Mouse (Mus musculus) c-Kit-positive CD71-positive TER-119-negative erythroid progenitor cells, embryonic 14.5 days (primary cell): ENCODE measurements around the gene Chic1.
A peak's percentile ranks its signal among the peaks of the same experiment; 100 is the strongest.

ENCODE experiments used
- DNase-seq: peaks from one replicate; pipeline ENCODE4 v3.0.0-alpha.2; 2013; ENCODE audit warnings: low read depth

The Chic1 gene

DNA sequence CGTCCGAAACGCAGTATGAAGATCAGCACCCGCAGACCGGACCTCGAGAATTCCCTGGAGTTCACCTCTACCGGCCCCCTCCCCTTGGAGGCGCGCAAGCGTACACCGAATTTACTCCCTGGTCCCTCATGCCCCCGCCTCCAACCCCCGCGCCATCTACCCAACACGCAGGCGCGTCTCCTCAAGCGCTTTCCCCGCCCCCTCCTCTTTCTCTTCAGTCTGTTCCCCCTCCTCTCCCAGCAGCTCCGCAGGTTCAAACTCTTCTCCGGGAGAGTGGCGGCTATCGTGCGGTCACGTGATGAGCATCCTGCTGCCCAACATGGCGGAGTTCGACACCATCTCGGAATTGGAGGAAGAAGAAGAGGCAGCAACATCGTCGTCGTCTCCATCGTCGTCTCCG, at the start of gene Chic1:
Chic1 (plus strand) TSS at position 190 of the 400 bp plus-strand sequence.
- DNase-seq = no peak

- DNase-seq = no peak
Observed at GRCm38 (mm10) chrX:103308262-103308661, 48.0 kb upstream of the Chic1 start.

GRCm38 (mm10) chrX:103311723-103312122, 44.6 kb upstream of the Chic1 start:
- no peak for DNase-seq

- no peak for DNase-seq
Observed at GRCm38 (mm10) chrX:103314146-103314545, 42.1 kb upstream of the Chic1 start.

DNA sequence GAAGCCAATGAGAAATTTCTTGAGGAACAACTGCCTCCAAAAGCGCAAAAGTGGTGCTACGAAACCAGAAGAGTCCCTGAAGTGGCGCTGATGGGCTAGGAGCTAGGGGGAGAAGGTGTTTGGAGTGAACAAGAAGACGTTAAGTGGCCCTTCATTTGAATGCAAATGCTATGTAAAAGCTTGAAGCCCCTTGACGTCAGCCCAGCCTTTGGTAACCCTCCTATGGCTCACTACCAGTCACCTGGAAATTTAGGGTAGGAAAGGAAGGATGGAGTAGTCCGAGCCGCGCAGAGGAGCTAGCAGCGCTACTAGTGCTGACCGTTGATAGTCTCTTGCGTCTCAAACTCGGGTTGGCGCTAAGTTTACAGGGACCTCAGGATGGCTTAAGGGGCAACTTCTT, 35.1 kb upstream of the Chic1 start, which contains the start of gene Cdx4:
Cdx4 (plus strand) TSS at position 253 of the 400 bp plus-strand sequence.
- no peak for DNase-seq

GRCm38 (mm10) chrX:103325900-103326299, 30.4 kb upstream of the Chic1 start:
- no peak for DNase-seq

DNA sequence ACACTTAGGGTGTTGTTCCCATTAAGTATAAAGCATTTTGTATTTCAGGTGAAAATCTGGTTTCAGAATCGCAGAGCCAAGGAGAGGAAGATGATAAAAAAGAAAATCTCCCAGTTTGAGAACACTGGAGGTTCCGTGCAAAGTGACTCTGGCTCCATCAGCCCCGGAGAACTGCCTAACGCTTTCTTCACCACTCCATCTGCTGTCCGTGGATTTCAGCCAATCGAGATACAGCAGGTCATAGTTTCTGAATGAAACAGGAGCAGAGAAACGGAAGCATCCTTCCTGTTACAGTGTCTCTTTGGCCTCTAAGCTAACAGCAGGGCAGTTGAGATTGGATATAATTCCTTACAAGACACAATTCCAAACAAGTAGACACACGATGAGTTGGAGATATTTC, 26.9 kb upstream of the Chic1 start:
- DNase-seq = no peak

GRCm38 (mm10) chrX:103331125-103331858, 25.0 kb upstream of the Chic1 start:
- DNase-seq = no peak

DNA sequence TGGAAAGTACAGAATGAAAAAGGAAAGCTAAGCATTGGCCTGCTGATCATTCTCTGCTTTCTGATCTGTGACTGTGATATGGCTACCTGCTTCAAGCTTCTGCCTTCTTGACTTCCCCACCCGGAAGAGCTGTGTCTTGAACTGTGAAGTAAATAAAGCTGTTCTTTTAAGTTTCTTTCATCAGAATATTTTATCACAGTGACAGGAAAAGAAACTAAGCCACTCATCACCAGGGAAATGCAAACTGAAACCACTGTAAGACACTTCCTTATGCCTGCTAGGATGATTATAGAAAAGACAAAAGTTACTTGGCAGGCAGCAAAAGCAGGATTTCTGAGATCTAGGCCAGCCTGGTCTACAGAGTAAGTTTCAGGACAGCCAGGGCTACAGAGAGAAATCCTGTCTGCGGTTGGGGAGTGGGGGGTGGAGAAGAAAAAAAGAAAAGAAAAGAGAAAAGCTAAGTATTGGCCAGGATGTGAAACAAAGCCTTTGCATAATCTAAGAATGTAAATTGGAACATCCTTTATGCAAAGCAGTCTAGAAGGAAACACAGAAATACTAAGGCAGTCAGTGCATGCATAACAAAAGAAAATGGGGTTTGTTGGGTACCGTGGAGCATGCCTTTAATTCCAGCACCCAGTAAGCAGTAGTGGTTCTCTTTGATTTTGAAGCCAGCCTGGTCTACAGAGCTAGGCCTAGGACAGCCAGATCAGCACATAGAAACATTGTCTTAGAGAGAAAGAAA, 14.7 kb upstream of the Chic1 start:
- no peak for DNase-seq

DNA sequence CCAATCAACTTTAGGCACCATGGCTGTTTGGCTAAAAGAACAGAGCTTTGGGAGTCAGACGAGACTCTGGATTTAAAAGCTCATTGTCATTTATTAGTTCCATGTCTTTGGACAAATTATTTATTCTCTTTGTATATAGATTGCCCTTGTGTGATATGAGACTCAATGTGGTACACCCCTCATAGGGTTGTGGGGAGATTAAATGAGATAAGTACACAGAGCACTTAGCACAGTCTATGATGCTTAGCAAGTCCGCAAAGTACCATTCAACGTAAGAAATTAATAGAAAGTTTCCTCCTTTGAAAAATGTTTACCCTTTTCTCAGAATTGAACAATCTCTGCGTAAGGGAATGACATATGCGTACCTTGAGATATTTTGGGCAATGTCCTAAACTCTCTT, 492 bp upstream of the Chic1 start:
- DNase-seq = no peak

DNA sequence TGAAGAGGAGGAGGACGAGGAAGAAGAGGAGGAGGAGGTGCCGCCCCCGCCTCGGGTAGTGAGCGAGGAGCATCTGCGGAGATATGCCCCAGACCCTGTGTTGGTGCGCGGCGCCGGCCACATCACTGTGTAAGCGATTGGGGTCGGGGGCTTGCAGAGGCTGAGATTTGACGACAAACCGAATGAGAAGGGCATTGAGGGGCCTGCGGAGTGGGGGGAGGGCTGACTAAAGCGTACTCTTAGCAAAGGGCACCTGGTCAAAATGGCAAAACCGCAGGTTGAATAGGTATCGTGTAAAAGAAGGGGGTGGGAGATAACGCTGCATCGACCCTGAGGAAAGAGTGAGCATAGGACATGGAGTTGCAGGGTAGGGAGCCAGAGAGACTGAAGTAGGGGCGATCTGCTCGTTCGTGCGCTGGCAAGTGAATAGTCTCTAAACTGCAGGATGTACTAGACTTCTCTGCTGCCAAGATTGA, 523 bp downstream of the Chic1 start:
- DNase-seq = no peak

- no peak for DNase-seq
Observed at GRCm38 (mm10) chrX:103366201-103366600, 9.9 kb downstream of the Chic1 start.

- DNase-seq = no peak
Observed at GRCm38 (mm10) chrX:103368650-103369049, 12.4 kb downstream of the Chic1 start.

DNA sequence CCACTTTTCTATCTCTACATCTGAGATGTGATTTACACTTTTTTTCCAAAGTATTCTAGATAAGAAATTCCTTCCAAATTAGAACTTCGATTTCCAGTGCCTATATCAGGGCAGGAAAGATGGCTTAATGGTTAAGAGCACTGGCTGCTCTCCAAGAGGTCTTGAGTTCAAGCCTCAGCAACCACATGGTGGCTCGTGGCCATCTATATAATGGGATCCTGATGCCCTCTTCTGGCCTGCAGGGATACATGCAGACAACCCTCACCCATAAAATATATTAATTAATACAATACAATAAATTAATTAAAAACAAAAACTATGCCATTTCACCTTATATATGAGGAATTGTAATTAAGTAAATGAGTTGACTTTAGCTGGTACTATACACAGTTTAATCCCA, 14.9 kb downstream of the Chic1 start:
- DNase-seq = no peak

GRCm38 (mm10) chrX:103371627-103372026, 15.4 kb downstream of the Chic1 start:
- peak; percentile 6 for DNase-seq

DNA sequence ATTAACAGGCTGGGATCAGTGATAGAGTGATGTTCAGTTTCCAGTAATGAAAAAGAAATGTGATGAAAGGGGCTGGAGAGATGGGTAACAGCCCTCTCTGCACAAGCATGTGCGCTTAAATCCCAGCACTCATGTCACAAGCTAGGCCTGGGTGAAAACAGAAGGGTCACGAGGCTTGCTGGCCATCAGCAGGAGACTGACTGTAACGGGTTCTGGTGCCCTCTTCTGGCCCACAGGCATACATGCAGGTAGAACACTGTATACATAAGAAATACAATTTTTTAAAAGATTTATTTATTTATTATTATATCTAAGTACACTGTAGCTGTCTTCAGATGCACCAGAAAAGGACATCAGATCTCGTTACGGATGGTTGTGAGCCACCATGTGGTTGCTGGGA, 18.0 kb downstream of the Chic1 start:
- DNase-seq = no peak

DNA sequence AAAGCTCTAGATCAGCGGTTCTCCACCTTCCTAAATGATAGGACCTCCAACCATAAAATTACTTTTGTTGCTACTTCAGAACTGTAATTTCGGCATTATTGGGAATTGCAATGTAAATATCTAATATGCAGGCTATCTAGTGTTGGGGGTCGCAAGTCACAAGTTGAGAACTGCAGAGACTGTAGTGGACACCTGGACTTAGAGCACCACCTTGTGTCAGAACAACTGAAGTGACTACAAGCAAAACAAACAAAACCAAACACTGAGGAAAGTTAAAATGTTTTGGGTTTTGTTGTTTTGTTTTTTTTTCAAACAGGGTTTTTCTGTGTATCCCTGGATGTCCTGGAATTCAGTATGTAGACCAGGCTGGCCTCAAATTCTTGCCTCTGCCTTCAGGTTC, 28.3 kb downstream of the Chic1 start:
- DNase-seq = no peak

- no peak for DNase-seq
Observed at GRCm38 (mm10) chrX:103388131-103388530, 31.9 kb downstream of the Chic1 start.

DNA sequence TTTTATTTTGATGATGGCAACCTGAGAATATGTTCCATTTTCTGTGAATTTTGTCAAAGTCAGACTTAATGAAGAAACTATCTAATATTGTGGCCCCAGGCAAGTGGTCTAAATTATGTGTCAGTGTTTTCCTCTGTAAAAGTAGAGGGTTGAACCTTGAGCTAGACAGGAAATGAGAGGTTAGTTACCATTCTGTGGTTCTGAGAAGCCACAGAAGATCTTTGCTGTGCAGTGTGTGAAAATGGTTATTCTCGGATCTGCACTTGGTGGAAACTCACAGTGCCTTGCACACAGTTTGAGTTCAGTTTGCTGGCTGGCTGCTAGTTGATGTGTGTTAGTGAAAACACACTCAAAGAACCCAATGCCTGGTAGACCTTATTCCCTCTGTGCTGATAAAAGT, 37.6 kb downstream of the Chic1 start:
- no peak for DNase-seq

- DNase-seq = peak; percentile 1
Observed at GRCm38 (mm10) chrX:103405021-103405420, 48.7 kb downstream of the Chic1 start.

- DNase-seq = no peak
Observed at GRCm38 (mm10) chrX:103414167-103414566, 57.9 kb downstream of the Chic1 start, which contains the start of gene Tsx. Gene Tsx (plus strand): TSS chrX:103414467.

DNA sequence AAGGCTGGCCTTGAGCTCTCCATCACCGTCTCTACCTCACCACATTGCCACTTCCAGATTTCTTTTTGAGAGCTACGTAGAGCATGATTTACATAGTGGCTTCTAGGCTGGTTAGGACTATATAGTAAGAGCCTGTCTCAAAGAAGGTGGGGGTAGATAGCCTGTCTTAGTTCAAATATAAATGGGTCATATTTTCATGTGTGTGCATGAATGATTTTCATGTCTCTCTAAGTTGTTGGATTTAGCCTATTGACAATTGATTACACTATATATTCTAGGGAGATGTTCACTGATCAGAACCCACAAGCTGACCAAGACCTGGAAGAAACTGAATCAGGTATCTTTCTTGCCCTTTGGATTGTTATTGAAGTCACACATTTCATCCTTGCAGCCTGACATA, 65.4 kb downstream of the Chic1 start, which contains the start of gene Gm26992:
Gm26992 (plus strand) TSS at position 301 of the 400 bp plus-strand sequence.
- DNase-seq = no peak

DNA sequence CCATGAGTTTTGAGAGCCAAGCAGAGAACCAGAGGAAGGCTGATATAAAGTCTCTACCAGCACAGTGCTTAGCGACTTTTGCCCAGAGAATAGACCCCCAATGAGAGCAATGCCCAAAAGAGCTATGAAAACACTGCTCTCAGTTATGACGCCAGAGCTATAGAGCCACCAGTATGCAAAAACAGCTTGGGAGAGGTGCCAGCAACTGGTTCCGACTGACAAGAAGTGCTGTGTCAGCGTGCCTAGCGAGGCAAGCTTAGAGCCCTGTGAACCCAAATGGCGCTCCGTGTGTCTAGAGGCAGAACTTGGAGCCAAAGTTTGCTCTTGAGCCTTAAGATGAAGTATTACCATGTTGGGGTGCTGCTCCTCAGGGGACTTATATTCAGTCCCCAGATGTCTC, 71.4 kb downstream of the Chic1 start:
- no peak for DNase-seq
